Mouse (Mus musculus) hindbrain, postnatal 0 days (tissue): ENCODE results near the gene Bcl2l12. TPM values are rescaled to one million over a fixed set of nuclear protein-coding genes. Genes with fewer than 3 reads are reported as not detected.

Experiments used
- ATAC-seq: fragments of 200-750 bp; cut with Nextera tagmentation; 2 replicates; pipeline ENCODE4 v1.8.0; 2017; ENCODE audit warnings: mild to moderate bottlenecking, moderate TSS enrichment, moderate library complexity
- DNase-seq: peaks from one replicate; pipeline ENCODE4 v3.0.0-alpha.2; 2015; ENCODE audit warnings: low spot score
- H3K27ac ChIP-seq: fragments of 300-500 bp; sonication (generic); 2 replicates; pipeline ENCODE4 v1.5.1; 2014; ENCODE audit warnings: mild to moderate bottlenecking
- H3K27me3 ChIP-seq: fragments of 300-500 bp; sonication (generic); 2 replicates; pipeline ENCODE4 v1.6.1; 2014; ENCODE audit warnings: low read length, mixed read lengths; ENCODE audit not compliant: insufficient read depth
- H3K36me3 ChIP-seq: fragments of 300-500 bp; sonication (generic); 2 replicates; pipeline ENCODE4 v1.6.1; 2014; ENCODE audit warnings: low read length, mixed read lengths; ENCODE audit not compliant: insufficient read depth
- H3K4me1 ChIP-seq: fragments of 300-500 bp; sonication (generic); 2 replicates; pipeline ENCODE4 v1.6.1; 2014; ENCODE audit warnings: antibody characterized with exemption, low read length, mixed read lengths; ENCODE audit not compliant: insufficient read depth
- H3K4me2 ChIP-seq: fragments of 300-500 bp; sonication (generic); 2 replicates; pipeline ENCODE4 v1.6.1; 2014; ENCODE audit warnings: low read depth, mild to moderate bottlenecking, low read length, moderate library complexity, mixed read lengths
- H3K4me3 ChIP-seq: fragments of 300-500 bp; sonication (generic); 2 replicates; pipeline ENCODE4 v1.5.1; 2014; ENCODE audit warnings: low read length
- H3K9ac ChIP-seq: fragments of 300-500 bp; sonication (generic); replicated peaks from 2 replicates; pipeline ENCODE4 v1.6.1; 2014; ENCODE audit warnings: mild to moderate bottlenecking, low read length, moderate library complexity, mixed read lengths
- H3K9me3 ChIP-seq: fragments of 300-500 bp; sonication (generic); 2 replicates; pipeline ENCODE4 v1.6.1; 2016; ENCODE audit warnings: low read length, mixed read lengths
- CTCF ChIP-seq: IDR thresholded peaks from 2 replicates; pipeline ENCODE4 v1.5.1; 2016; ENCODE audit warnings: antibody characterized with exemption, control low read depth, low read depth
- WGBS: fragments of 180-500 bp; shearing (Covaris S2); extraction: QIAGEN DNeasy Blood & Tissue Kit; methylation state at CpG from one replicate; pipeline ENCODE4 v1.1.7; 2014; 5-methylcytosine and 5-hydroxymethylcytosine counted together
- polyA plus RNA-seq: library from polyadenylated mRNA; unstranded; fragments of >200 nt; fragmentation: Nextera tagmentation; extraction: Ambion mirVana; gene quantifications from 2 replicates; pipeline ENCODE4 v1.2.1, GENCODE M21; 2015
- total RNA-seq: library from RNA; depleted of rRNA; stranded (reverse); fragments of >200 nt; gene quantifications from 2 replicates; pipeline ENCODE4 v1.2.3, GENCODE M21; 2014

The Bcl2l12 gene
- total and polyA plus RNA-seq, 2 experiments from 2014 or later, result 13.0 to 15.0 TPM

DNA sequence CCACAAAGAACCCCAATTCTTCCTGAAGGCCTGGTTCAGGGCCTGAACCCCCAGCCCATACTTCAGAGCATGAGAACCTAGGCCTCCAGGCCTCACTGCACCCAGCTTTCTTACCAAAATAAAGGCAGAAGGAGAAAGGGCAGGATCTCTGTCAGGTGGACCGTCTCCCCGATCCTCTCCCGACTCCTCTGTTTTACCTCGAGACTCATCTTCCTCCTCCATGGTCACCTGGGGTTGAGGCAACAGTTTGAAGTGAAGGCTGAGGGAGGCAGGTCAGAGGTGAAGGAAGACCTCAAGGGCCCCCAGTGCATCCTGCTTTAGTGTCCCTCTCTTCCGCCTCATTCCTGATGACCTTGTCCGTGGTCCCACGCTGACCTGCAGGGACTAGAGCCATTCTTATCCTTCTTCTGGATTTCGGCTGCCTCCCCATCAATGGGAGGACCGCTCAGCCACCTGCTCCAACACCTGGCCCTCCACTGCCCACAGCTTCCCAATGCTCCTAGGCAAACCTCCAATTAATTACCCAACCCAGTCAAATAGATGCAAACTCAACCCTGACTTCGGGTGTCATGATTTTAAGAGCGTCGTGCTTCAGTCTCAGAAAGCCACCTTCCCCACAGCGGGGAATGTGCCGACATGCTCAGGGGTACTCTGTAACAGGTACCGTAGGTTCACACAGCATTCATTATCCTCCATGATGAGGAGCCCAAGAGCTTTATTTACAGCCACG lies 15.0 kb upstream of the Bcl2l12 start:
- DNase-seq (no peak), ATAC-seq (no peak)
- Histone ChIP-seq H3K4me3 (no peak overlapping the region), H3K4me1 (peaks cover 14% of the 10 kb centered on the region), H3K27me3 (no peaks in the 10 kb centered on the region), H3K36me3 (peaks cover 35% of the 10 kb centered on the region), H3K9ac (no peak overlapping the region), H3K4me2 (no peak overlapping the region), H3K27ac (no peak overlapping the region), H3K9me3 (no peaks in the 10 kb centered on the region)
- no peak for TF ChIP-seq CTCF
- WGBS, result 94% methylated on average over 16 of the region's 16 CpGs

GRCm38 (mm10) chr7:45012824-45013223 lies 14.3 kb upstream of the Bcl2l12 start:
- no peak overlapping the region for H3K4me2 ChIP-seq
- no peak for ATAC-seq
- no peak overlapping the region for H3K4me3 ChIP-seq
- H3K36me3 ChIP-seq, result peaks cover 37% of the 10 kb centered on the region
- no peaks in the 10 kb centered on the region for H3K9me3 ChIP-seq
- H3K27ac ChIP-seq, result no peak overlapping the region
- peaks cover 14% of the 10 kb centered on the region for H3K4me1 ChIP-seq
- no peak overlapping the region for H3K9ac ChIP-seq
- no peak for DNase-seq
- no peaks in the 10 kb centered on the region for H3K27me3 ChIP-seq
- WGBS, result 88% methylated on average over 4 of the region's 4 CpGs
- TF ChIP-seq CTCF, result no peak

GRCm38 (mm10) chr7:45012011-45012410 lies 13.5 kb upstream of the Bcl2l12 start:
- Histone ChIP-seq H3K9me3 (no peaks in the 10 kb centered on the region), H3K4me2 (no peak overlapping the region), H3K4me3 (no peak overlapping the region), H3K4me1 (peaks cover 11% of the 10 kb centered on the region), H3K27me3 (no peaks in the 10 kb centered on the region), H3K36me3 (peaks cover 45% of the 10 kb centered on the region), H3K27ac (no peak overlapping the region), H3K9ac (no peak overlapping the region)
- no peak for TF ChIP-seq CTCF
- no peak for DNase-seq
- 98% methylated on average over 6 of the region's 6 CpGs for WGBS
- ATAC-seq, result no peak

DNA sequence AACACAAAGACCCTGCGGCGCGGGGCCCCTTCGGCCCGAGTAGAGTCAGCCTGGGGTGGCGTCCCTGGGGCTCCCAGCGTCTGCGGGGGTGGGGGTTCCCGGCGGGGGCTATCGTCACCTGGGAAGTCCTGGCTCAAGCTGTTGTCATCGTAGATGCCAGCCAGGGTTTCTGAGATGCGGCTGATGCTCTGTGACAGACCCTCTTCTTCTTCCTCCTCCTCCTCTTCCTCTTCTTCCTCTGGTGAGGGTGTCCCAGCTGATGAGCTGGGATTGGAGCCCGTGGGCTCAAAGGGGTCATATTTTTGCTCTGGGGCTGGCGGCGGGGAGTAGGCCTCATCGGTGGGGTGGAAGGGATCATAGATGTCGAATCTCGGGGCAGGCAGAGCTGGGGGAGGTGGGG lies 9.9 kb upstream of the Bcl2l12 start:
- Histone ChIP-seq H3K4me1 (no peaks in the 10 kb centered on the region), H3K4me2 (no peak overlapping the region), H3K36me3 (peaks cover 76% of the 10 kb centered on the region), H3K4me3 (no peak overlapping the region), H3K9me3 (no peaks in the 10 kb centered on the region), H3K9ac (no peak overlapping the region), H3K27me3 (no peaks in the 10 kb centered on the region), H3K27ac (no peak overlapping the region)
- no peak for TF ChIP-seq CTCF
- 97% methylated on average over 16 of the region's 19 CpGs for WGBS
- ATAC-seq (no peak), DNase-seq (no peak)

GRCm38 (mm10) chr7:45007846-45008245 lies 9.3 kb upstream of the Bcl2l12 start:
- no peak for ATAC-seq
- WGBS, result 90% methylated on average over 28 of the region's 30 CpGs
- Histone ChIP-seq H3K4me1 (no peaks in the 10 kb centered on the region), H3K9me3 (no peaks in the 10 kb centered on the region), H3K4me2 (no peak overlapping the region), H3K27ac (no peak overlapping the region), H3K36me3 (peaks cover 77% of the 10 kb centered on the region), H3K9ac (no peak overlapping the region), H3K27me3 (no peaks in the 10 kb centered on the region), H3K4me3 (no peak overlapping the region)
- TF ChIP-seq CTCF, result no peak
- no peak for DNase-seq

GRCm38 (mm10) chr7:45007141-45007540 lies 8.6 kb upstream of the Bcl2l12 start:
- Histone ChIP-seq H3K27ac (no peak overlapping the region), H3K9ac (no peak overlapping the region), H3K4me2 (no peak overlapping the region), H3K4me1 (no peaks in the 10 kb centered on the region), H3K27me3 (no peaks in the 10 kb centered on the region), H3K4me3 (no peak overlapping the region), H3K9me3 (no peaks in the 10 kb centered on the region), H3K36me3 (peaks cover 77% of the 10 kb centered on the region)
- TF ChIP-seq CTCF, result no peak
- DNase-seq (no peak), ATAC-seq (no peak)
- 97% methylated on average over 29 of the region's 29 CpGs for WGBS

DNA sequence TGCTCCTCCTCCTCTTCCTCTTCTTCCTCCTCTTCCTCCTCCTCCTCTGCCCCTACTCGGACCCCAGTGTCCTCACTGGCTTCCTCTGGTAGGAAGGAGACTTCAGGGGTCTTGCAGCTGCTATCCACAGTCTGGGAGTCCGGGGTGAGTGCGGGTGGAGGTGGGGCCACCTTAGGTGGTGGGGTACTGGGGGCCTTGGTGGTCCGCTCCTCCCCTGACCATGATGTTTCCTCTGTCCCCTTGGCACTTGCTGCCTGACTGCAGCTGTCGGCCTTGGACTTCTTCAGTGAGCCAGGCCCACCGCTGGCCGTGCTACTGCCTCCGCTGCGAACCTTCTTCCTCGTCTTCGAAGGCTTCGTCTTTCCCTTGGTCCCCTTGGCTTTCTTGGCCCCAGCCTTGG lies 8.0 kb upstream of the Bcl2l12 start:
- H3K4me2 ChIP-seq, result no peak overlapping the region
- 93% methylated on average over 12 of the region's 12 CpGs for WGBS

More for the DNA sequence above, 8.0 kb upstream of the Bcl2l12 start:
- ATAC-seq, result no peak
- Histone ChIP-seq H3K4me3 (no peak overlapping the region), H3K27ac (no peak overlapping the region), H3K4me1 (no peaks in the 10 kb centered on the region), H3K9ac (no peak overlapping the region), H3K36me3 (peaks cover 77% of the 10 kb centered on the region), H3K9me3 (no peaks in the 10 kb centered on the region), H3K27me3 (no peaks in the 10 kb centered on the region)
- DNase-seq, result no peak
- no peak for TF ChIP-seq CTCF
